Mouse (Mus musculus) embryonic facial prominence, embryonic 10.5 days (tissue): ENCODE data around the gene Tceanc2. TPM values are rescaled to one million over a fixed set of nuclear protein-coding genes. Genes with fewer than 3 reads are reported as not detected.
A peak's percentile ranks its signal among the peaks of the same experiment; 100 is the strongest.

Source experiments
- DNase-seq: peaks from one replicate; pipeline ENCODE4 v3.0.0-alpha.2; 2017; ENCODE audit warnings: low spot score
- H3K27ac ChIP-seq: fragments of 300-500 bp; sonication (generic); replicated peaks from 2 replicates; pipeline ENCODE4 v1.5.1; 2016; ENCODE audit warnings: mild to moderate bottlenecking
- H3K27me3 ChIP-seq: fragments of 300-500 bp; sonication (generic); replicated peaks from 2 replicates; pipeline ENCODE4 v1.6.1; 2016; ENCODE audit warnings: low read depth, mild to moderate bottlenecking; ENCODE audit not compliant: poor library complexity, severe bottlenecking
- H3K36me3 ChIP-seq: fragments of 300-500 bp; sonication (generic); replicated peaks from 2 replicates; pipeline ENCODE4 v1.6.1; 2016; ENCODE audit warnings: mild to moderate bottlenecking, moderate library complexity
- H3K4me1 ChIP-seq: fragments of 300-500 bp; sonication (generic); 2 replicates; pipeline ENCODE4 v1.6.1; 2016
- H3K4me3 ChIP-seq: fragments of 300-500 bp; sonication (generic); 2 replicates; pipeline ENCODE4 v1.5.1; 2016; ENCODE audit warnings: mild to moderate bottlenecking, moderate library complexity
- H3K9me3 ChIP-seq: fragments of 300-500 bp; sonication (generic); 2 replicates; pipeline ENCODE4 v1.6.1; 2016; ENCODE audit warnings: mild to moderate bottlenecking
- WGBS: fragments of 180-500 bp; shearing (Covaris S2); methylation state at CpG from one replicate; pipeline ENCODE4 v1.1.7; 2016; 5-methylcytosine and 5-hydroxymethylcytosine counted together
- polyA plus RNA-seq: library from polyadenylated mRNA; unstranded; fragments of >200 nt; fragmentation: Nextera tagmentation; extraction: Ambion mirVana; gene quantifications from 2 replicates; pipeline ENCODE4 v1.2.1, GENCODE M21; 2016

Tceanc2 gene
- polyA plus RNA-seq = 20.7 and 42.7 TPM in 2 replicates

GRCm38 (mm10) chr4:107178830-107179490, at the start of gene Tceanc2:
Gene Tceanc2 (minus strand): TSS chr4:107179116.
- peaks cover 25% of the 10 kb centered on the region for H3K36me3 ChIP-seq
- H3K4me1 ChIP-seq = peaks cover 44% of the 10 kb centered on the region
- peak within 1 kb of the TSS; percentile 97 for H3K27ac ChIP-seq
- H3K4me3 ChIP-seq = peak within 1 kb of the TSS; percentile 99
- no peaks in the 10 kb centered on the region for H3K9me3 ChIP-seq
- WGBS = under 1% methylated on average over 47 of the region's 47 CpGs
- no peaks in the 10 kb centered on the region for H3K27me3 ChIP-seq
- DNase-seq = no peak

GRCm38 (mm10) chr4:107226313-107226712, 47.4 kb upstream of the Tceanc2 start:
- Histone ChIP-seq H3K4me3 (no peak overlapping the region), H3K9me3 (no peaks in the 10 kb centered on the region), H3K27ac (no peak overlapping the region), H3K27me3 (no peaks in the 10 kb centered on the region), H3K36me3 (peaks cover 7% of the 10 kb centered on the region; the same call in 1 of the 2 replicates), H3K4me1 (peaks cover 3% of the 10 kb centered on the region; the same call in 1 of the 2 replicates)
- no peak for DNase-seq
- WGBS = 85% methylated on average over 2 of the region's 2 CpGs

- no peak for DNase-seq
- H3K4me1 ChIP-seq = peaks cover 3% of the 10 kb centered on the region; the same call in 1 of the 2 replicates
- H3K36me3 ChIP-seq = no peaks in the 10 kb centered on the region
- H3K27me3 ChIP-seq = no peaks in the 10 kb centered on the region
- H3K4me3 ChIP-seq = no peak overlapping the region
- 88% methylated on average over 11 of the region's 11 CpGs for WGBS
- no peaks in the 10 kb centered on the region for H3K9me3 ChIP-seq
- no peak overlapping the region for H3K27ac ChIP-seq
These were observed 44.6 kb upstream of the Tceanc2 start for GRCm38 (mm10) chr4:107223225-107224204.

GRCm38 (mm10) chr4:107221524-107221923, 42.6 kb upstream of the Tceanc2 start:
- Histone ChIP-seq H3K4me1 (peaks cover 3% of the 10 kb centered on the region; the same call in 1 of the 2 replicates), H3K36me3 (no peaks in the 10 kb centered on the region), H3K9me3 (no peaks in the 10 kb centered on the region), H3K27me3 (no peaks in the 10 kb centered on the region), H3K27ac (no peak overlapping the region), H3K4me3 (no peak overlapping the region)
- WGBS = 89% methylated on average over 5 of the region's 5 CpGs
- DNase-seq = no peak

- H3K36me3 ChIP-seq = no peaks in the 10 kb centered on the region
- H3K9me3 ChIP-seq = no peaks in the 10 kb centered on the region
- DNase-seq = no peak
- H3K4me3 ChIP-seq = no peak overlapping the region
- H3K27me3 ChIP-seq = no peaks in the 10 kb centered on the region
- 87% methylated on average over 9 of the region's 9 CpGs for WGBS
- peaks cover 9% of the 10 kb centered on the region for H3K4me1 ChIP-seq
- H3K27ac ChIP-seq = no peak overlapping the region
These were observed 38.7 kb upstream of the Tceanc2 start for GRCm38 (mm10) chr4:107217574-107217973.

- Histone ChIP-seq H3K27ac (no peak overlapping the region; the same call in 1 of the 2 replicates), H3K4me3 (no peak overlapping the region), H3K27me3 (no peaks in the 10 kb centered on the region), H3K4me1 (peaks cover 11% of the 10 kb centered on the region), H3K9me3 (no peaks in the 10 kb centered on the region), H3K36me3 (peaks cover 9% of the 10 kb centered on the region; the same call in 1 of the 2 replicates)
- WGBS = 79% methylated on average over 12 of the region's 12 CpGs
- DNase-seq = no peak
These were observed 34.5 kb upstream of the Tceanc2 start for GRCm38 (mm10) chr4:107213279-107214011.

GRCm38 (mm10) chr4:107211936-107212335, 33.0 kb upstream of the Tceanc2 start:
- WGBS = 87% methylated on average over 5 of the region's 5 CpGs
- Histone ChIP-seq H3K27ac (0 out of 2 replicates have a peak overlapping the region, but pooled peaks have one; percentile 2), H3K27me3 (no peaks in the 10 kb centered on the region), H3K4me3 (no peak overlapping the region), H3K36me3 (peaks cover 22% of the 10 kb centered on the region), H3K4me1 (peaks cover 11% of the 10 kb centered on the region), H3K9me3 (no peaks in the 10 kb centered on the region)
- DNase-seq = no peak

GRCm38 (mm10) chr4:107211465-107211864, 32.5 kb upstream of the Tceanc2 start:
- Histone ChIP-seq H3K27ac (no peak overlapping the region), H3K4me1 (peaks cover 11% of the 10 kb centered on the region), H3K9me3 (no peaks in the 10 kb centered on the region), H3K27me3 (no peaks in the 10 kb centered on the region), H3K4me3 (no peak overlapping the region), H3K36me3 (peaks cover 27% of the 10 kb centered on the region)
- WGBS = 83% methylated on average over 4 of the region's 4 CpGs
- DNase-seq = no peak

- WGBS = 87% methylated on average over 5 of the region's 5 CpGs
- peaks cover 36% of the 10 kb centered on the region for H3K36me3 ChIP-seq
- no peak overlapping the region for H3K27ac ChIP-seq
- no peak overlapping the region for H3K4me3 ChIP-seq
- H3K27me3 ChIP-seq = no peaks in the 10 kb centered on the region
- peaks cover 11% of the 10 kb centered on the region for H3K4me1 ChIP-seq
- DNase-seq = no peak
- H3K9me3 ChIP-seq = no peaks in the 10 kb centered on the region
These were observed 31.7 kb upstream of the Tceanc2 start for GRCm38 (mm10) chr4:107210483-107211097.

- no peak within 1 kb of the TSS for H3K4me3 ChIP-seq
- H3K4me1 ChIP-seq = peaks cover 11% of the 10 kb centered on the region
- no peaks in the 10 kb centered on the region for H3K27me3 ChIP-seq
- no peak within 1 kb of the TSS for H3K27ac ChIP-seq
- no peak for DNase-seq
- H3K36me3 ChIP-seq = peaks cover 53% of the 10 kb centered on the region
- WGBS = 86% methylated on average over 3 of the region's 3 CpGs
- no peaks in the 10 kb centered on the region for H3K9me3 ChIP-seq
These were observed 30.0 kb upstream of the Tceanc2 start, which contains the start of gene Ldlrad1 for GRCm38 (mm10) chr4:107208880-107209279. Gene Ldlrad1 (plus strand): TSS chr4:107209180.

GRCm38 (mm10) chr4:107207016-107207415, 28.1 kb upstream of the Tceanc2 start:
- H3K36me3 ChIP-seq = peaks cover 72% of the 10 kb centered on the region
- 0 out of 2 replicates have a peak, but pooled peaks cover 3% of the 10 kb centered on the region for H3K4me1 ChIP-seq
- no peak for DNase-seq
- no peak overlapping the region for H3K4me3 ChIP-seq
- H3K27ac ChIP-seq = no peak overlapping the region
- 95% methylated on average over 2 of the region's 2 CpGs for WGBS
- H3K9me3 ChIP-seq = no peaks in the 10 kb centered on the region
- no peaks in the 10 kb centered on the region for H3K27me3 ChIP-seq
